Mouse (Mus musculus) MEL (cell line): ENCODE data around the gene Abhd18.

Source experiments
- CTCF ChIP-seq, 3 experiments: IDR thresholded peaks in 2 of 3; conservative IDR thresholded peaks in 1 of 3; 2 replicates each; pipeline ENCODE4 v1.5.1; 2011 to 2012; ENCODE audit warnings: low read length in 3 of 3, low read depth in 2 of 3, mild to moderate bottlenecking in 2 of 3, improper control_type of control experiment in 1 of 3, inconsistent platforms in 1 of 3, mixed read lengths in 1 of 3, moderate library complexity in 1 of 3; ENCODE audit not compliant: control insufficient read depth in 1 of 3, insufficient read depth in 1 of 3, poor library complexity in 1 of 3, severe bottlenecking in 1 of 3
- ZC3H11A ChIP-seq: IDR thresholded peaks from 2 replicates; pipeline ENCODE4 v1.6.1; 2012; ENCODE audit warnings: low read depth, mild to moderate bottlenecking, inconsistent platforms, low read length, improper control_type of control experiment

DNA sequence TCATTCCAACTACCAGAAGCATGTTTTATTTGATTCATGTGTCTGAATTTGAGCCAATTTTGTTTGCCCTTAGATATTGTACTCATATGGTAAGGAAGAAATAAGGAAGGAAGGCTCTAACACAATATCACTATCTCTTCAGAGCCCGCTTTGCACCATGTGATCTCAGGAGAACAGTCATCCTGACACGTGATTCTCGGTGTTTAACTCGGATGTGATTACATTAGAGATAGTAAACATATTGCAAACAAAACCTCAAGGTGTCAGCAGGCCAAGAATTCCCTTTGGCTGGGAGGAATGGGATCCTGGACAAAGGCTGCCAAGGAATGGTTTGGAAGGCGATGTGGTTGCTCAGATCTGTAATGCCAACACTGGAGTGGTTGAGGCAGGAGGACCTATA, 91.4 kb downstream of the Abhd18 start:
- no peak for TF ChIP-seq ZC3H11A
- TF ChIP-seq CTCF (IDR thresholded peaks at IDR 0.05 in 2 of 3, conservative IDR thresholded peaks at IDR 0.05 in 1 of 3; ENCODE audit: control insufficient read depth in 1 of 3, insufficient read depth in 1 of 3, low read depth in 2 of 3, low read length in 3 of 3, poor library complexity in 1 of 3, severe bottlenecking in 1 of 3), result no peak
